Mouse (Mus musculus) frontal cortex, postnatal 25 days (tissue): ENCODE results near the gene Eif4a1.

Experiments used
- DNase-seq, 2 experiments: peaks; one replicate each; pipeline ENCODE4 v3.0.0; 2022; ENCODE audit warnings: low spot score in 2 of 2

Eif4a1 gene

GRCm38 (mm10) chr11:69699595-69699994, 27.4 kb upstream of the Eif4a1 start:
- DNase-seq, result no peak

- no peak for DNase-seq
Observed at GRCm38 (mm10) chr11:69698574-69698973, 26.4 kb upstream of the Eif4a1 start.

DNA sequence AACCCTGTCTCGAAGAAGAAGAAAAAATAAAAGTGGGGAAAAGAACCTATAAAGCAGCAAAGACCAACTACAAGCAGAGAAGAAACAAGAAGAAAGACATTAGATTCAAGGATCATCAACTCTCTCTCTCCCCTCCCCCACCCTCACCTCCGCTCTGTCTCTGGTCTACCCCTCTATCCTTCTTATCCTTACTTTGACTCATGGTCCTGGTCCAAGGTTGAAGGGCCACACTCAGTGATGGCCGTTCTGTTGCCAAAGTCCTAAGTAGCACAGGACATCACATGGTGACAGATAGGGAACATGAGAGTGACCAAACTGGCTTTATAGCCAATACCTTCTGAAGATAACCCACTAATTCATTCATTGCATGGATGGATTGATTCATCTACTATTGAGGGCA, 25.2 kb upstream of the Eif4a1 start:
- DNase-seq, result no peak

DNA sequence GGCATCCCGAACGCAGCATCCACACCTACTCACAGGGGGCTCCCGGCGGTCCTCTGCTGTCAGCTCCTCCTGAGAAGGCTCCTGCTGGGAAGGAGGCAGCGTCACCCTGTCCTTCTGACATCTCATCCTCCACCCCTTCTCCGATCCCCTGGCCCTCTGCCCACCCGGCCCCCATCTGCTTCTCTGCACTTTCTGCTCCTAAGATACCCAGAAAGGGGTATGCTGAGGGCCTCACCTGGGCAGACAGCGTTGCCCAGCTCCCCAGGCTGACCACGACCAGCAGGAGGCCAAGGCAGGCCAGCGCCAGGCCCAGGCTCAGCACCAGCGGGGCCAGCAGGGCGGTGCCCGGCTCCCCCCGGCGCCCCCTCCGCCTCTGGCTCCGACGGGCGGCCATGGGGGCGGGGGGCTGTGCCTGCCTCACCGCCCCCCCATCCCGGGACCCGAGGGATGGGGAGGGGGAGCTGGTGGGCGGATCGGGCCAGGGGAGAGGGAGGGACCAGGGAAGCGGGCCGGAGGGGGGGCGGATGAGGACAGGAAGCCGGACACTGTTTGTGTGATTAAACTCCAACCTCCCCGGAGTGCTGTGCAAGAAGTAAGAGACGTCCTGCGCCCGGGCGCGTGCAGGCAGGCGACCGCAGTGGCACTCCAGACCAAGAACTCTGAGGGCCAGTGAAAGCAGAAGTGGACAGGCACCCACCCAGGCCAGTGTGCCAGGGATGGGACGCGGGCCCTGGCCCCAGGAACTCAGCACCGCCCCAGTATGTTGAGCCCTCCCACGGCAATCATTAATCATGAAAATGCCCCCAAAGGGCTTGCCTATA, 23.3 kb upstream of the Eif4a1 start, which contains the start of the genes Tnfsf12 and Tnfsfm13:
TSS of gene Tnfsf12 (minus strand) at position 489 of the 821 bp plus-strand sequence.
TSS of gene Tnfsfm13 (minus strand) at position 738 of the 821 bp plus-strand sequence.
- DNase-seq, result peak; percentile 21 to 32

DNA sequence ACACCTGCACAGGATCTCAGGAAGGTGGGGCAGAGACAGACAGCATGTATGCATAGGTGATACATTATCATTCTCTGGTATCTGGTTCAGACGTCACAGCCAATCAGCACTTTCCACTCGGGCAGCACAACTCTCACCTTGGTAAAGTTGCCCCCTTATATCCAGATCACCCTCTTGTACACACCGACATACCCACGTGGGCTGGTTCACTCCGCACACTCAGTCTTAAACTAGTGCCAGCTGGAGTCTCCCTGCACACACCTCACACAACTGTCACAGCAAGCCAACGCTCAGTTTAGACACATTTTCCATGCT, 22.8 kb upstream of the Eif4a1 start:
- no peak for DNase-seq

GRCm38 (mm10) chr11:69693421-69693965, 21.3 kb upstream of the Eif4a1 start:
- no peak for DNase-seq

GRCm38 (mm10) chr11:69692863-69693262, 20.6 kb upstream of the Eif4a1 start:
- DNase-seq, result no peak

DNA sequence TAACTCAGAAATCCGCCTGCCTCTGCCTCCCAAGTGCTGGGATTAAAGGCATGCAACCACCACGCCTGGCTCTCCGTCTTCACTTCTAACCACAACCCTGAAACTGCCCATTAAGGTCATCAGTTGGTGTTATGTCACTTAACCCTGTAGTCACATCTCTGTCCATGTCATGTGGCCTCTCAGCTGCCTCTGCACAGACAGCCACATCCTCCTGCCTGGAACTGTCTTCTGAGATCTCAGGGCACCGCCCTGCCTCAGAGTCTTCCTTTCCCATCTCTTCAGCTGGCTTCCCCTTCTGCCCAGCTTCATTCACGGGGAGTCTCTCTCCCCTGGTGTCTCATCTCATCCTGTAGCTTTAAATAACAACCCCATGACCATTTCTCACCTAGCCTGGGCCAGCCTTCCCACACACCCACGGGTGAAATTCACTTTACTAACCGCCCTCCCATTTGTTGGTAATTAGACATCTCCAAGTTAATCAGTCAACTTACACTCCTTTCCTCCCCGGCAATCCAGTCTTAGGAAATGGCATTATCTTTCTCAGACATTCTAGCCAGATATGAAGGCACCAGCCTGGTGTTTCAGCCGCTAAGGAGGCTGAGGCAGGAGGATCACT, 20.1 kb upstream of the Eif4a1 start:
- DNase-seq, result no peak

- DNase-seq, result no peak
Observed at GRCm38 (mm10) chr11:69689891-69690290, 17.7 kb upstream of the Eif4a1 start.

GRCm38 (mm10) chr11:69687061-69687460, 14.8 kb upstream of the Eif4a1 start:
- no peak for DNase-seq

DNA sequence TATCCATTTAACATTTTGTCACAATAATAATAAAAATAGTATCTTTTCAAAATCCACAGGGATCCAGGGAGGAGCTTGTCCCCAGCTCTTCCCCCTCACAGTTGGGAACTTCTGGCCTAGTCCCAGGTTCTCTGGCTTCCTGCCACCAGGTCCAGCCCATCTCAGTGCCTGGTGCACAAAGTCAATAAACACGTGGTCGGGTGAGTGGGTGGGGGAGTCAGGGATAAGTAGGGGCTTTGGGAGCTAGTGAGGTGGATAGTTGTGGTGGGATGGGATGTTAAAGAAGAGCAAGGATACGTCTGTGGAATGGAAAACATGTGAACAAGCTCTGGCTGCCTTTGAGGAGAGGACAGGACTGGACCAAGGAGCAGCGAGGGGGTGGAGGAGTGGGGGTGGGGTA, 14.2 kb upstream of the Eif4a1 start:
- DNase-seq, result no peak

GRCm38 (mm10) chr11:69685526-69686148, 13.4 kb upstream of the Eif4a1 start, which contains the start of gene Tnfsf13:
Gene Tnfsf13, minus strand, starts transcription at chr11:69685784.
- no peak for DNase-seq

- no peak for DNase-seq
Observed at GRCm38 (mm10) chr11:69684936-69685335, 12.7 kb upstream of the Eif4a1 start.

GRCm38 (mm10) chr11:69684128-69684745, 12.0 kb upstream of the Eif4a1 start:
- DNase-seq, result no peak

GRCm38 (mm10) chr11:69683576-69683975, 11.4 kb upstream of the Eif4a1 start:
- DNase-seq, result no peak

- DNase-seq, result peak; percentile 79 to 85
Observed at GRCm38 (mm10) chr11:69682840-69683533, 10.8 kb upstream of the Eif4a1 start.

GRCm38 (mm10) chr11:69682209-69682839, 10.1 kb upstream of the Eif4a1 start:
- no peak for DNase-seq

DNA sequence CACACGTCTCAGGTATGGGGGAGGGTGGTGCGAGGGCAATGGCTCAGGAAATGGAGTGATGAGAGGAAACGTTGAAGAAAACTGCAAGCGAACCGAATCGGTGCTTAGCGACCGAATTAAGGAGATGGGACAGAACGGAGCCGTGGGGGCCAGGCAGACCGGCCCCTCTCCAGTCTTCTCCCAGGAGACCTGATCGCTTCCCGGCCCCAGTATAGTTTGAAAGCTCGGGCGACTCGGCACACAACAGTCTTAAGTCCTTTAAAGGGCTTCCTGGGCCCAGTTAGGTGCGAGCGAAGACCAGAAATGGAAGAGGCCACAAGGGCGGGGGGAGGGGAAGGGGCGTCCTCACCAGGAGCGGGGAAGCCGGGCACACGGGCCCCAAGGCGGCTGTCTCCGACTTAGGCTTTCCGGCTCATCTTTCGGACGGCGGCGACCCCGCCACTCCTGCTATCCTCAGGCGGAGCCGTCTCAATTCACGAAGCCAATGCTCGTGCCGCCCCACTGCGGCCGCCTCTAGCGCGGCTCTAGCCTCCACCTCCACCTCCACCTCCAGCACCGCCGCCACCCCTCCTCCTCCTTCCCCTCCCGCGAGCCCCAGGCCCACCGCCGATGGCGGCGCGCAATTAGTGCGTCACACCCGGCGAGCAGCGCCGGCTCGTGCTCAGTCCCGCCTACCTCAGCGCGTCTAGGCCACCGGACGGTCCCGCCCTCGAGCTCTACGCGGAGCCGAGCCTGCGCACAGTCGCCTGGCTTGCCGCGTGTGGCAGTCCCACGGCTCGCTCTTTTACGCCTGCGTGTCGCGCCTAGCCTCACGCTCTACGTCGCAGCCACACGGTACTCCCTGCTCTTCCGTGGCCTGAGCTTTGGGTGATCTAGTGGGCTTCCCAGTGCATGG, 9.3 kb upstream of the Eif4a1 start, which contains the start of gene Senp3:
TSS of gene Senp3 (minus strand) at position 771 of the 895 bp plus-strand sequence.
- DNase-seq, result peak; percentile 87 to 95

GRCm38 (mm10) chr11:69680136-69680855, 8.1 kb upstream of the Eif4a1 start:
- no peak for DNase-seq
